15 mouse cellular contexts compared by ENCODE assay signal in the genomic region with DNA sequence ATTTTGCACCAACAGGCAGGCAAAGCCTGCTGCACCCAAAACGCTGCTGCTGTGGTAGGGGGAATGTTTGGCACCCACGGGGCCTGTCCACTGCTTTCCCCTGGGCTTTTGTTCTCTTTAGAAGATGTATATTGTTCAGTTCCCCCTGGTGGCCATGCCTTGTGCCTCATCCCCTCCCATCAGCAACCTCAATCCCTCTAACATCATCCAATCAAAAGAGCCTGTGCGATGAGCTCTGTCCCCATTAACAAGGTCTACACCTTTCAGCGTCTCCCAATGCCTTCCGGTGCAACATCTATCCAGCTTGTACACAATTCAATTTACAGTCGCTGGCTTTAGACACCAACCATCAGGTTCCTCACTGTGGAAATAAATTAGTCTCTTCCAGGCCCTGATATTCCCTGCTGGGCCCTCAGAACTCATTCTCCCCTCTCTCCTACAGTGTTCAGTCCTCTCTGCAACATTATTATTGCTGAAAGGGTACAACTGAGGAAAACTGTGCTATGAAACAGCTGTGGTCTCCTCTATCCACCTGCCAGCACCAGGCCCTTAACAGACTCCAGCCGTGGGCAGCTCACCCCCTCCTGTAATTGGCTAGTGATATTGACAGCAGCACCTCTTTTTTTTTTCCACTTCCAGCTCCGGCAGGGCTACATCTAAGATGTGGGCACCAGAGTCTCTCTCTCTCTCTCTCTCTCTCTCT.
DNase-seq lines count a peak whose midpoint lies in the region; ATAC-seq lines count a peak whose summit lies in the region.
"Had no signal": no experiment of that assay in that cellular context is flagged by ENCODE, and none has a peak within 500 bp of the region (broad histone marks: within the 10 kb centered on the region; RNA-seq: fewer than 3 reads in every experiment).

No protein-coding gene starts in this region.

- WGBS in hindbrain, embryonic 12.5 days: 41% methylated on average over 8 of the region's 8 CpGs
- 41% methylated on average over 8 of the region's 8 CpGs for WGBS in midbrain, embryonic 14.5 days
- 62% methylated on average over 8 of the region's 8 CpGs for WGBS in kidney, embryonic 14.5 days

- H3K4me2 ChIP-seq in hindbrain, embryonic 12.5 days (replicated peaks): no peak overlapping the region
- H3K4me2 ChIP-seq in midbrain, embryonic 14.5 days (ENCODE audit: low read length): no peak overlapping the region
- H3K4me2 ChIP-seq in kidney, embryonic 14.5 days (replicated peaks; ENCODE audit: low read depth, low read length): no peak overlapping the region
- H3K4me2 ChIP-seq: embryonic facial prominence, embryonic 13.5 days; kidney, embryonic 15.5 days; liver, embryonic 12.5 days had no signal

- no peak overlapping the region; the same call in 1 of the 2 replicates for H3K27ac ChIP-seq in hindbrain, embryonic 12.5 days
- no peak overlapping the region for H3K27ac ChIP-seq in midbrain, embryonic 14.5 days (replicated peaks; ENCODE audit: low read depth, low read length)
- H3K27ac ChIP-seq in kidney, embryonic 14.5 days (ENCODE audit: low read depth, low read length): no peak overlapping the region
- H3K27ac ChIP-seq: embryonic facial prominence, embryonic 13.5 days; kidney, embryonic 15.5 days; liver, embryonic 12.5 days had no signal

- no peak overlapping the region for H3K4me3 ChIP-seq in hindbrain, embryonic 12.5 days
- no peak overlapping the region for H3K4me3 ChIP-seq in midbrain, embryonic 14.5 days (replicated peaks; ENCODE audit: low read depth, low read length)
- H3K4me3 ChIP-seq in kidney, embryonic 14.5 days (ENCODE audit: low read length): no peak overlapping the region
- H3K4me3 ChIP-seq: embryonic facial prominence, embryonic 13.5 days; kidney, embryonic 15.5 days; liver, embryonic 12.5 days had no signal

- no peaks in the 10 kb centered on the region for H3K36me3 ChIP-seq in hindbrain, embryonic 12.5 days
- H3K36me3 ChIP-seq in midbrain, embryonic 14.5 days (ENCODE audit: control insufficient read depth, insufficient read depth, low read length): no peaks in the 10 kb centered on the region
- H3K36me3 ChIP-seq in kidney, embryonic 14.5 days (ENCODE audit: control insufficient read depth, insufficient read depth, low read length): no peaks in the 10 kb centered on the region
- H3K36me3 ChIP-seq: embryonic facial prominence, embryonic 13.5 days; kidney, embryonic 15.5 days; liver, embryonic 12.5 days had no signal

- DNase-seq in testis, postnatal 10 days (ENCODE audit: low spot score): peak; percentile 26
- no peak for DNase-seq in testis, postnatal 14 days (ENCODE audit: low spot score)
- peak; percentile 31 for DNase-seq in midbrain, embryonic 14.5 days
- DNase-seq in left cerebral cortex, adult 8-10 months (ENCODE audit: low spot score in 2 of 2): no peak
- no peak for DNase-seq in right cerebral cortex, postnatal 25 days
- DNase-seq: adrenal gland, postnatal 14 days; cerebellum, postnatal 25 days; right cerebral cortex, postnatal 14 days; thymus, postnatal 14 days had no signal

- no peaks in the 10 kb centered on the region for H3K27me3 ChIP-seq in hindbrain, embryonic 12.5 days
- H3K27me3 ChIP-seq in midbrain, embryonic 14.5 days (ENCODE audit: control insufficient read depth, insufficient read depth, low read length): no peaks in the 10 kb centered on the region
- H3K27me3 ChIP-seq in kidney, embryonic 14.5 days (ENCODE audit: control insufficient read depth, insufficient read depth, low read length): no peaks in the 10 kb centered on the region
- H3K27me3 ChIP-seq: embryonic facial prominence, embryonic 13.5 days; kidney, embryonic 15.5 days; liver, embryonic 12.5 days had no signal

- peak; percentile 73 for ATAC-seq in hindbrain, embryonic 12.5 days (ENCODE audit: low FRiP score)
- ATAC-seq in midbrain, embryonic 14.5 days (ENCODE audit: low FRiP score, low TSS enrichment): no peak
- no peak for ATAC-seq in erythroid progenitor cell, adult 5-6 weeks (replicated peaks; ENCODE audit: low FRiP score, poor library complexity, severe bottlenecking)
- no peak for ATAC-seq in kidney, embryonic 14.5 days (ENCODE audit: low FRiP score, low TSS enrichment)
- ATAC-seq: liver, embryonic 12.5 days had no signal

- no peak overlapping the region for H3K9ac ChIP-seq in hindbrain, embryonic 12.5 days
- no peak overlapping the region for H3K9ac ChIP-seq in midbrain, embryonic 14.5 days (replicated peaks; ENCODE audit: low read length)
- no peak overlapping the region for H3K9ac ChIP-seq in kidney, embryonic 14.5 days (ENCODE audit: low read depth, low read length)
- H3K9ac ChIP-seq: embryonic facial prominence, embryonic 13.5 days; kidney, embryonic 15.5 days; liver, embryonic 12.5 days had no signal

- peaks cover 4% of the 10 kb centered on the region; the same call in 1 of the 2 replicates for H3K4me1 ChIP-seq in hindbrain, embryonic 12.5 days
- no peaks in the 10 kb centered on the region for H3K4me1 ChIP-seq in midbrain, embryonic 14.5 days (ENCODE audit: control insufficient read depth, insufficient read depth, low read length)
- no peaks in the 10 kb centered on the region for H3K4me1 ChIP-seq in kidney, embryonic 14.5 days (ENCODE audit: control insufficient read depth, insufficient read depth, low read length)
- H3K4me1 ChIP-seq: embryonic facial prominence, embryonic 13.5 days; kidney, embryonic 15.5 days; liver, embryonic 12.5 days had no signal

- H3K9me3 ChIP-seq in hindbrain, embryonic 12.5 days (replicated peaks): no peaks in the 10 kb centered on the region
- no peaks in the 10 kb centered on the region for H3K9me3 ChIP-seq in midbrain, embryonic 14.5 days (ENCODE audit: control insufficient read depth, low read length)
- no peaks in the 10 kb centered on the region for H3K9me3 ChIP-seq in kidney, embryonic 14.5 days (ENCODE audit: control insufficient read depth, low read length)
- H3K9me3 ChIP-seq: embryonic facial prominence, embryonic 13.5 days; kidney, embryonic 15.5 days; liver, embryonic 12.5 days had no signal

Comparison
In these comparisons a context has a peak if more than half of its experiments do, and no peak if none do; other contexts are left out.
1. DNase-seq: peak in testis, postnatal 10 days (single experiment) and midbrain, embryonic 14.5 days (single experiment); none in testis, postnatal 14 days (single experiment), left cerebral cortex, adult 8-10 months (0 of 2) and right cerebral cortex, postnatal 25 days (single experiment).